Mouse (Mus musculus) T-helper 2 cell (primary cell): ENCODE measurements around the gene Opcml.

Experiments
- in situ Hi-C: fragments of 300-600 bp; cut with MboI, MseI; formaldehyde crosslinking; loops from one replicate; pipeline ENCODE4 v1.15.1; 2025; ENCODE audit warnings: high pct_unique_total_duplicates

Gene Opcml

DNA sequence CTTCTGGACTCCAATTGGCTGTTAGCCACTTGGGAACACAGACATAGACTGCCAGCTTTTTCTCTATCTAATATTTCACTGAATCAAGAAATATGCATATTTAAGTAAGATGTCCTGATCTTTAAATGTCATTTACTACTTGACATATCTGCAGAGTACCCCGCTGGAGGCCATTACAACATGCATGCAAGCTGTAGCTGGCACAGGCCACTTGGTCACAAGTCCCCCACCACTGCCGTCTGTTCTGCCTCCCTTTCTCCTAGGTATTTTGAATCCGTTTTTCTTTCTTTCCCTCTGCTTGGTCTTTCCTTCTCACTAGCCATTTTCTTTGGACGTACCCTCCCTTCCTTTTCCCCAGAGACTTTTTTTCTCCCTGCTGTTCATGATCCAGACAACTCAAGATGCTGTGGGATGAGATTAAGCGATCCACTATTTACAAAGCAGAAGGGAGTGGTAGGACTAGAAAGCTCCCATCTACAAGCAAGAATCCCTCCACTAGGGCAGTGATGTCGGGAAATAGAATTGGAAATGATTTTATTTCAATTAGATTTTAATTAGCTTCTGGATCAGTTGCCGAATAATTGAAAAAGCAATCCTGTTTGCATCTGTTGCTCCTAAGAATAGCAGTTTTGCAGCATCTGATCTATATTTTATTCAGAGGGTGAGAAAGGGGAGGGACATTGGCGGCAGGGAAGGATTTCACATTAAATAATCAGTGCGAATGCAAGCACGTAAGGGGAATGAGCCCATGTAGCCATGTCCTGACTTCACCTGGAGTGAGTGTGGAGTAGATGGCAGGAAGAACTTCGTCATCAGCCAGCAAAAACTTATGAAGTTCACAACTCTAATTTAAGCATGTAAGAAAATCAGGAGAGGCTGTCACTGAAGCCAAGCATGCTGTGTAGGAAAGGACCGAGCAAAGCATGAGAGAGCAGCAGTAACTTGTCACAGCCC, 709.5 kb downstream of the Opcml start:
- in situ Hi-C loops: loop anchor here (25.0 kb wide), 1 partner anchor 1763 kb away; the partner anchor contains the start of gene B3gat1

DNA sequence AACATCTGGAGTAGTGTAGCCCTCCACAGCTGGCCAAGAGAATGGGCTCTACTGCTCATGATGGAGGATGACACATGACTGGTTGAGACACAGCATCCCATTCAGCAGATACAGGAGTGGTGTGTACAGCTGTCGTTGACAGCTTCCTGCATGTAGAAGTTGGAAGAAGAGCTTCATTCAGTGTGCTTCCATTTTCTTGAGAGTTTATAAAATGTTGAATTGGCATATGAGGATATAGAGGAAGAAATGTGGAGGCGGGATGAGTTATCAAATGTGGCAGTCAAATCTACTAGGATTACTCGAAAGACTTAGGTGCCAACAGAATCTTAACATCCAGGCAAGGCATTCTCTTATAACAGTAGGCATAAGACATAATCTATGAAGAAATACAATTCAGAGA, 723.3 kb downstream of the Opcml start:
- in situ Hi-C loops: no loop called here

DNA sequence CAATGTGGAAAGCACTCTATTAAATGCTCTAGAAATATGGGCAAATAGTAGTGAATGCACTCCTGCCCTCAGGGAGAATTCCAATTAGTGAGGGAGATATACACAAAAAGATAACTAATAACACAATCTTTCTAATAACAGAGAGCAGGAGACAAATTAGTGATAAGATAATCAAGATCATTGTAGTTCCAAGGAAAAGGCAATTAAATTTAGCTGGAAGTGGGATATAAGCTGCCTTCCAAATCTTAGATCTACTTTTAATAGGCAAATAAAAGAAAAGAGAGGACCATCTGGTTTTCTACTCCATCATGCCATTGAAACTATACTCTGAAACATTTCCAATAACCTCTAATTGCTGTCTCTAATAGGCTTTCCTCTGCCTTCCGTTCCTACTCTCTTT, 742.6 kb downstream of the Opcml start:
- in situ Hi-C loops: no loop called here

DNA sequence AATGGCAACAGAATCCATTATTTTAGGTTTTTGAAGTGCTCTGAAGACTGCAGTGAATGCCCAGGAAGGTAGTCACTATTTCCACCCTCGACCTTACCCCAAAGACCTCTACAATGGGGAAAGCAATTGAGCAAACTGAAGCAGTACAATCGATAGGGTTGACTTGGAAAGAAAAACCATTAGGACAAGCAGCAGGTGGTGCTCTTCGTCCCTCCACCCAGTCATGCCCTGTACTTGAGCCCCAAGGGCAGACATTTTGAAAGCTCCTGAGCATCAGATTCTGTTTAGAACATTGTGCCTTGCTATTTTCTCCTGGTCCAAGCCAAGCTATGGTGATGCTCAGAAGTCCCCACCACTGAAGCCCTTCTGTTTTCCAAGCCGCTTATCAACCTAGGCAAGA, 744.4 kb downstream of the Opcml start:
- in situ Hi-C loops: no loop called here

DNA sequence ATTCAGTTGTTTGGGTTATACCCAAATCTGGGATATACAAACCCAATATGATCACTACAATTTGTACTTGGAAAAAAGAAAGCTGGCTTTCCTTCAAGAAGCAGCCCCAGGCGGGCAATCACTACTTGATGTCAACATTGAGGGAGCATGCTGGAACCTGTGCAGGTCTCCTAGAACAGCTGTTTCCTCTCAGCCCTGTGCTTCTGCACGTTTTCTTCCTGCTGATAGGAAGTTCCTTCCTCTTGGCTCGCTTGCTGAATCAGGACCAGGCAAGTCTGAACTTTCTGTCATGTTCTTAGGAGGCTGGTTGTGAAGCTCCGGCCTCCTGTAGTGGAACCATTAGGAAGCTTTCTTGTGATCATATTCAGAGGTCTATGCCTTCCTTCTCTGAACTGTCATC, 746.1 kb downstream of the Opcml start:
- in situ Hi-C loops: no loop called here

DNA sequence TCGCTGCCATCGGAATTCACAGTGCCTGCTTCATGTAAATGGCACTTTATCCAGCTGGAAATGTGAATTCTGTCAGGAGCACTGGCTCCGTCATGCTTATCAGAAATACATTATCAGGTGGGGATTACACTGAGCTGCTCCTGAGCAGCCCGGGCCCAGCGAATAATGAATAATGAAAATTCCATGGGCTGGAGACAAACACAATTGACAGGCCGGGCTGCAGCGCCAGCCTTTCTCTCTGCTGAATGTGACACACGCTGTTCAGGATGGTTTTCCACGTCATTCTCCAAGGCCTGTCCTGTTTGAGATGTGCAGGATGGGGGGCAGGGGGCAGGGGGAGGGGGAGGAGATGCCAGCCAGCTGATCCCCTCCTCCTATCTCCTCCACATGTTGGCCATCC, 757.6 kb downstream of the Opcml start:
- in situ Hi-C loops: no loop called here

DNA sequence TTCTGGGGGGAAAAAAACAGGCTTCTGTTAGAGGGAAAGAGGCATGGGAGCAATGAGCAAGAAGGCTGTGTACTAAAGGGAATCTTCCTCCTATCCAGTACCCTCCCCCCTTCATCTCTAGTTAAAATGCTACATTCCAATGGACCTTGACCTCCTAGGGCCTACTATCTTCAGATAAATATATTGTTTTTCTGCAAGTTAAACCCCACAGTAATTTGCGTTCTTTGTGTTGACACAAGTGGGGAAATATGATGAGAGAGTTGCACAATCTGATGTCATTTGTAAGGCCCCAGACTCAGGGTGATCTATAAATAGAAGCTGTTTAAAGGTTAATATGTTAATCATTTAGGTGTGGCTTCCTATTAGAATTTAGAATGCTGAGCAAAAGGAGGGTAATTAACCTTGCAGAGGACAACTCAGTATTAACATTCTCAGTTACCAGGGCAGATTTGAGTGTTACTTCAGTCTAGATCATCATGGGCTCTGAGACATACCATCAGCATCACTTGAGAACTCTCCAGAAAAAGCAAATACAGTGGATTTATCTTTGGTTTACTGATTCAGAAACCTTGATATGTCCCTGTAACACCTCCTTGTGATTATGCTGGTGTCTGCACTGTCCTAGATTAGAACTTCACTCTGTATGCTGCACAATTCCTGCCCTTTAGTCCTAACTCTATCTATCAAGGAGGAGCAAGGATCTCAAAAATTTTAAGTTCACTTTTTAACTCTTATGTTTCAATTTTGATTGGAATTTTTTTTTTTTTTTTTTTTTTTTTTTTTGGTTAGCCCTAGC, 762.0 kb downstream of the Opcml start:
- in situ Hi-C loops: no loop called here

DNA sequence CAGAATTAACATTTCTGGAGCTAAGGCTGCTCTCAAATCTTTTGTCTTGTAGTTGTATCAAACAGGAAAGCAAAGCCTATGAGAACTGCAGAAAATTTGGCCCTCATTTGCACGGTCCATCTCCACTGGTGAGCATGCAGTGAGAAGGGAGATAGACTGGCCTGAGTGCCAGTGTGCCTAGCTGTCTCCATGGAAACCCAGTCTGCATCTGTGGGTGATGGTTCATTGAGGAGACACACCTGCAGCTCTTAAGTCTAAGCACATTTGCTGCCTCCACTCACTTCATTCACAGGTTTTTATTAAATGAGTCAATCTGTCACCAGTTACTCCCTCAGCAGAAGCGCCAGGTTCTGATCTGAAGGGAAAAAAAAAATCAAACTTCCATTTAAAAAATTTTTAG, 768.1 kb downstream of the Opcml start:
- in situ Hi-C loops: no loop called here

DNA sequence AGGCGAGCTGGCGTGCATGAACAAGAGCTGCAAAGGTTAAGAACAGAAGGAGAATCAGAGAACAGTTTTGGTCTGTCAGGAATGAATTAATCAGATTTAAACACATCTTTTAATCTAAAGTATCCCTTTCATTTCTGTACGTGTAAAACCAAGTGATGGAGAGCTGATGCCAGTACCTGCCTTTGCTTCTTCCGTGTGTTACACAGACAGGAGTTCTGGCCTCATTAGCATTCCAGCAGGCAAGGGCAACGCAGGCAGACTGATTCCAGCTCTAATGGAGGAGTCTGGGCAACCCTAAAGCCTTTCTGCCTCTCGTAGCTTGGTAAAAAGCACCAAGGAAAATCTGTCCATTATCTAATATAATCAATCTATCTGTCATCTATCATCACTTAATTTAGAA, 771.2 kb downstream of the Opcml start:
- in situ Hi-C loops: no loop called here

DNA sequence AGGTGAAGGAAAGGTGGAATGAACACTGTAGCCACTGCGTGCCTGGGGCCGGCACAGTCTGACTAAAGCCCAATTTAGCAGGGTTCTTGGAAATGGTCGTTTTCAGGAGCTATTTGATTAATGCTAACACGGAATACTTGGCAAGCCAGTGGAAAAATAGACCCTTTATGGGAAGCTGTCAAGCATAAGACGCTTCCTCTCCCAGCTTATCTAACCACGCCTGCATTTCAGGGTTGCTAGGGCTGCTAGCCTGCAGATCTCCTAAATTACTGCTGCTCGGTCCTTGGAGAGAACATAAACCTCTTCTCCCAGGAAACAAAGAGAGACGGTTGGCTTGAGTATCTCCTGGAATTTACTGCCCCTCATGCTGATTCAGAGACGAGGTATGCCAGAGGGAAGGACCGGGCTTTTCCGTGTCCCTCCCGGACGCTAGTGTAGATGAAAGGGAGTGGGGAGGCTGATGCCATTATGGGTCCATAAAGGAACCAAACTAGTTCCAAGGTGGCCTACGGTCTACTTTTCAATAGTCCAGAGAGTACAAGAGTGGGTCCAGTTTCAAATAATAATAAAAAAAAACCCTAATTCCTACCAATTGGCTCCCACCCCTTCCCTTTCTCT, 772.6 kb downstream of the Opcml start:
- in situ Hi-C loops: no loop called here

DNA sequence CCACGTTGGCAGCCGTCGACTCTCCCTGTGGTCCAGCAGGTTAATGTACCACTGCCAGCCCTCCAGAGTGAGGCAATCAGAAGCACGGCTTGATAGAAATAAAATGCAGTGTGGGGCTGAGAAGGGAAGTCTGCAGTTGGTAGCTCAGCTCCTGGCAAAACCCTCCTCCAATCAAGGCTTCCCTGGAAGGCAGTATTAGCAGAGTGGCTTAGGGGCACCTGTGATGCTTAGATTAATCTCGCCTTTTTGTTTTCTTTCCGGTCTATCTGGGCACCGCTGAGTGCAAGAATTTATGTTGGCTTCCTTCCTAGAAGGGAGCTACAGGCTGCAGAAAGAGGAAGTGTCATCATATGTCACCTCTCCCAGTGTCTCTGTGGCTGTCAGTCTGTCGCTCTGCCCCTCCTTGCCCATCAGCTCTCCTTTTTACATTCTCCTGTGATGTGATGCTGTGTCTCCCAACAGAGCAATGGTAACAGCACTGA, 778.5 kb downstream of the Opcml start:
- in situ Hi-C loops: no loop called here

DNA sequence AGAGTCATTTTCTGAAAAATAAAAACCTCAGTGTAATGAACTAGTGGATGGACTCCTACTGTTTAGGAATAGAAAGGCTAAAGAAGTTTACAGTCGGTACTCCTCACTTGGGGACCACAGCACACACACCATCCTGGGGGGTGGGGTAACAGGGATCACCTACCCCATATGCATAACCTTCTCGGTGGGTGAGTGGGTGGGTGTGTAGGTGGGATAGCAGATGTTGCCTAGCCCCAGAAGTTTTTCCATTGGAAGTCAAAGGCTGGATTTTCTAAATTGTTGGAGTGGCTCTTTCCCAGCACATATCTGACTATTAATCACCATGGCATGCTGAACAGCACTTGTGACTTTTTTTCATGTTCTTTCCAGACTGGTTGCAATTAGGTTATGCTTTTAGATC, 779.2 kb downstream of the Opcml start:
- in situ Hi-C loops: no loop called here

DNA sequence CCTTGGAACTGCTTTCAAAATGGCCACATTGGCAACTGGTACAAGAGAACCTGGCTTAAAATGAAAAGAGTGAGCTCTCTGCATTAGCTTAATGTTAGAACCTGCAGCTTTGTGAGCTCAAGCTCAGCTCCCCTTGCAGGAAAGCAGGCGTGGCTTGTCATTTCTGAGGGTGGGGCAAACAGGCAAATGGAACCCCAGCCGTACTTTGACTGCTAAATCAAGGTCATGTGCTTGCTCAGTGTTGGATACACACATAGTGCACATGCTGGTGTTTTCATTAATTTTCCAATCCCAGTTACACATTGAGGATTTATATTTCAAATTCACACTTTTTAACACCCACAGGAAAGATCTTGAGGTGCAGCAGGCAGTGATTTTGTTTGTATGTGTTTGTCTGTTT, 781.1 kb downstream of the Opcml start:
- in situ Hi-C loops: no loop called here

DNA sequence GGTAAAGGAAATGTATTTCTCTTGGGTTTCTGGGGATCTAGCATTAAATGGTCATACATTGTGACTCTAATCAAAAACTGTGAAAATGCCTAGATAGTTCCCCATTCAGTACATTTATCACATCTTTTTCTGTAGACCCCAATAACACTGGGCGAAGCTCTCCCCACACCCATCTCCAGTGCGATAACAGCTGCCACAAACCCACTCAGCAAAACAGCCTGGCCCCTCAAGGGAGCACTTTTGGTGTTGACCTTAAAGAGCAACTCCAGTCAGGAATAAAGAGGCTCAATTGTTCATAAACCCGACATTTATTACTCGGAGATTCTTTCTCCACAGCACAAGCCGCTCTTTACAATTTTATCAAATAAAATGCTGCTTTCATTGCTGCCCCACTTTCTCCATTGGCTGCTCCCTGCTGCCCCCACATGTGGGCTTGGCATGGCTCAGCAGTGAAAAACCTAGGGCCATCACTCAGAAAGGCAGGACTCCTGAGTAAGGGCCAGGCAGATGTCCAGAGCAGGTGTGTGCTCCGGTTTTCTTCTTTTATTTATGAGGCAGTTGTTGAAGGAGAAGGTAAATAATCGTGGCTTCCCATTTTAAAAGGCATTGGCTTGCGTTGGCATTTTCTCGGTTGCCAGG, 781.7 kb downstream of the Opcml start:
- in situ Hi-C loops: no loop called here

DNA sequence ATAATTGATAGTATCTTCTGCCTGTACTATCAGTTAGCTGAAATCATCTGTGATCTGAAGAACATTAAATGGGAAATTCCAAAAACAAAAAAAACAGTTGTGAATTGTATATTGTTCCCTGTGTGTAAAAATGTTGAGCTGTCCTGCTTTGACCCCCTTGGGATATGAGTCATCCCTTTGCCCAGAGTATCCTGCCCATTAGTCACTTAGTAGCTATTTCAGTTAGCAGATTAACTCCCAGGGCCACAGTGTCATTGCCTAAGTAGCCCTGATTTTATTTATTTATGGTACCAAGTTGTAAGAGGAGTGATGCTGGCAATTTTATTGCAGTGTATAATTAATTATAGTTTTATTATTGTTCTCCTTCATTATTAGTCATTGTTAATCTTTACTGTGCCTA, 788.2 kb downstream of the Opcml start:
- in situ Hi-C loops: no loop called here

DNA sequence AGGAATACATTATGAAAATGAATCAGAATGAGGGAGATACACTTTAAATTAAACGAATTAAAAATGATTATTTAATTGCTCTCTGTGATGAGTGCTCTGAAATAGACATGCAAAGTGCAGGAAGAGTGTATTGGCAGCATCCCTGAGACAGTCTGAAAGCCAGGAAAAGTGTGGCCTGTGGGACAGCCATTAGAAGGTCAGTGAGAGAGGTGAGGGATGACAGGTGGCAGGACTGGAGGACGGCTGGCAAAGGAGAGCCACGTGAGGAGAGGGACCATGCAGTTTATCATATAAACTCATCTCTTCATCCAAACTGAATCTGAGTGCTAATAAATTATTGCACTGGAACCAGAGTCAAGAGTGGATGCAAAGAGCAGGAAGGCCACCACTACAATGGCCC, 796.7 kb downstream of the Opcml start:
- in situ Hi-C loops: no loop called here

DNA sequence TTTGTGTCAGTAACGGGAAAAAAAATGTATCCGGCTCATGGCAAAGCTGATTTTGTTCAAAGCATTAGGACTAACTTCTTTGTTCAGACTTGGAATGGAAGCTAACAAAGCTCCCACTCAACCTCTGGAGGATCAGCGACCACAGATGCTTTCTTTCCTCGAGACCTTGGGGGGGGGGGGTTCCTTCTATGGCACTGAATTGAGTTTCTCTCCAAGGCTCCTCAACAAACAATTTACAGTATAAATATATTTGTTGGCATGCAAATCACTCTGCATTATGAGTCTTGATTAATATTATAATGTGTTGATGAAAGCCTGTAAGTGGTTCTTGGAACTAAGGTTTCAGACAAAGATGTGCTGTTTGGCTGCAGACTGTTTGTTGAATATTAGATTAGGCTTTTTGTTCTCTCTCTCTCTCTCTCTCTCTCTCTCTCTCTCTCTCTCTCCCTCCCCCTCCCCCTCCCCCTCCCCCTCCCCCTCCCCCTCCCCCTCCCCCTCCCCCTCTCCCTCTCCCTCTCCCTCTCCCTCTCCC, 797.3 kb downstream of the Opcml start:
- in situ Hi-C loops: no loop called here

DNA sequence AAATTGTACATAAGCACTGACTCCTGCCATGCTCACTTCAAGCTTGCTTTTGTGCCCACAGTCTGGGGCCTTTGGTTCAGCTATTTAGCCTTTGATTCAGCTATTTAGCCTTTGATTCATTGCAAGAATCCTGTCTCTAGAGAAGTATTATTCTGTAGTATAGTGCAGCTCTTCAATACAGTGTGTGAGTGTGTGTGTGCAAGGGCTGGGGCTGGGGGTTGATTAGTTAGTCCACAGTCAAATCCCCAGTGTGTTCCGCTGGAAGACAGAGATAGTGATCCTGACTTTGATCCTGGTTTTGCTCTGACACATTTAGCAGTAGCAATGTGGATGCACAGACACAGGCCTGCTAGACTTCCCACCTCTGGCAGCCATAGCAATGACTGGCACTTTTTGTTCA, 797.9 kb downstream of the Opcml start:
- in situ Hi-C loops: no loop called here

DNA sequence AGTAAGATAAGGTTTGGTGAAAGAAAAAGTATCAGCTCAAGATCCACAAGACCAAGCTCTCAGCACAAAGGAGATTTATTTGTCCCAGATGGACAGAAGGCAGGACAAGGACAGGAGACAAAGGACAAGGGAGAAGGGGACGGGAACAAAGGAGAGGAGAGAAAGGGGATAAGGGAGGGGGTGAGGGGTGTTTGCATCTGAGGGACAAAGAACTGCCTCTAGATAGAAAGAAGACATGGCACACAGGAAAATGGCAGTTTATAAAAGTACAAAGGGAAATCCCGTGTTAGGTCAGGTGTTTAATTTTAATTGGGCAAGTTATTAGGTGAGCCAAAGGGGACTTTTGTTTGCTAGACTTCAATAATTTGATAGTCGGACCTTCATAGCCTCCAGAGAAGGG, 801.6 kb downstream of the Opcml start:
- in situ Hi-C loops: no loop called here

DNA sequence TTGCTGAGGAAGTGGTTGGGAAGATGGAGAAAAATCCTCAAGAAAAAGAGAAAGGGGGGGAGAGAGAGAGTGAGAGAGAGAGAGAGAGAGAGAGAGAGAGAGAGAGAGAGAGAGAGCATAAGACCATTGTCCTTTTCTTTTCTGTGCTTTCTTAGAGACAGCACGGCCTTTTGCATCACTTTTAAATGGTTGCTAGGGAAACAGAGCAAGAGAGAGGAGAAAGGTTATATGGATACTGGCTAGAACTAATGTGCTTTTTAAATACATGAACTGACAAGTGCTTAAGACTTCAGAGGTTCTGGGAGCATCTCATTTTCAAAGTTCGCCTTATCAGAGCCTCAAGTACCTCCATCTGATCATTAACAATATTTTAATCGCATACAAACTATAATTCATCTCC, 804.5 kb downstream of the Opcml start:
- in situ Hi-C loops: no loop called here

DNA sequence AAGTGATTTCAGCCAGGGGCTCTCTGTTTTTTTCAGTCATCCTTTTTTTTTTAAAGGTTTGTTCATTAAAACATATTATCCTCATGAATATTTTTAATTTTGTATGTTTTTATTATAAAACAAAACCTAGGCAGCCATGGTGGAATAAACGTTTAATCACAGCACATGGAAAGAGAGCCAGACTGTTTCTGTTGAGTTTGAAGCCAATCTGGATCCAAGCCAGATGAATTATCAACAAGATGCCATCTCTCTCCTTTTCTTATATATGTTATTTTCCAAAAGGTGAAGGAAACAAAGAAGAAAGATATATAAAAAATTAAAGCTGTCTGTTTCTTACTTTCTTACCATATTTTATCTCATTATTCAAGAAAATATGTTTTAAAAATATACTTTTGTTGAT, 815.0 kb downstream of the Opcml start:
- in situ Hi-C loops: no loop called here
